Mouse (Mus musculus): ENCODE data around the gene Cfap74.
A peak's percentile ranks its signal among the peaks of the same experiment; 100 is the strongest.

Cfap74 gene

DNA sequence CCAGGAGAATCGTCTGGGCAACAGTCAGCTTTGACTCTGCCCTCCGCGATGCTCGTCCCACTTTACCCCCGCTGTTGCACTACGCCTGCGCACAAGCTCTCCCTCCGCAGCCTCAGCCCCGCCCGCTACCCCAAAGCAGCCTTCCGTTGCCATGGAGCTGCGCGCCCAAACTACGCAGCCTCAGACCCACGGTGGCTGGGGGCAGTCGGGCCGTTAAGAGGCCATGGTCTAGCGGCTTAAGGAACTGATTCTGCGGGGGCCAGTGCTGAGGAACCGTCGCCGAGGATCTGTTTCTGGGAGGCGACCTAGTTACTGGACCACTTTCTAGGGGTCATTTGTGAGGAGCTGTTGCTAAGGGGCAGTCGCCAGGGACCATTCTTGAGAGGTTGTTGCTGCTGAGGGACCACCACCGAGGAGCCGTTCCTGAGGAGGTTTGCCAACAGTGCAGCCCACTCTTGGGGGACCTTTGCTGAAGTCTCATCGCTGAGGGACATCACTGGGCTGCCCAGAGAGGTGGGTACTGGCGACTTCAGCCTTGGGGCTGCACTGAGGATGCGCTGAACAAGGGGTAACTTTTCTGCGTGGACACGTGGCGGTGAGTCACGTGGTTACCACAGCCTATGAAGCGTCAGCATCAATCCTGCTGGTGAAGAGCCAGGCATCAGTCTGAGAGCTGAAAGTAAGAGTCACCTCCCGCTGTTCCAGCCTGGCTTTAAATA, at the start of gene Cfap74:
Gene Cfap74, plus strand, starts transcription at position 133 of the 719 bp plus-strand sequence.
- peak; percentile 93 for DNase-seq (ENCODE audit: low spot score)

- no peak for DNase-seq (ENCODE audit: low spot score)
These were observed 49.2 kb upstream of the Cfap74 start for GRCm38 (mm10) chr4:155359560-155360464.

DNA sequence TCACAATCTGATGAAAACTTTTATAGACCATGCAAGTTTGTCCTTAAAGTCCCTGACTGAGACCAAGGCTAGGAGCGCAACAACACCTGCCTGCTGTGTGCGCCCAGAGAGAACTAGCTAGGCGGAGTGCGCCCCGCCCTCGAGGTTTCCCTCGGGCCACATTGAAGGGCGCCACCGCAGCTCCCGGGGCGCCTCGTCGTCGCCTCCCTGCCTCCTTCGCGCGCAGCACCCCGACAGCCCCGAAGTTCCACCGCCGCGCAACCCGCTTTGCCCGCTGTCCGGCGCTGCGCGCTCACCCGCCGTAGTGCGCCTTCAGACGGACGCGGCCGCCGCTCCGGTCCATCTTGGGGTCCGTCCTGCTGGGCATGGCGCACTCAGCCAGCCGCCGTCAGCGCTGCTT, 48.1 kb upstream of the Cfap74 start:
- no peak for DNase-seq (ENCODE audit: low spot score)

DNA sequence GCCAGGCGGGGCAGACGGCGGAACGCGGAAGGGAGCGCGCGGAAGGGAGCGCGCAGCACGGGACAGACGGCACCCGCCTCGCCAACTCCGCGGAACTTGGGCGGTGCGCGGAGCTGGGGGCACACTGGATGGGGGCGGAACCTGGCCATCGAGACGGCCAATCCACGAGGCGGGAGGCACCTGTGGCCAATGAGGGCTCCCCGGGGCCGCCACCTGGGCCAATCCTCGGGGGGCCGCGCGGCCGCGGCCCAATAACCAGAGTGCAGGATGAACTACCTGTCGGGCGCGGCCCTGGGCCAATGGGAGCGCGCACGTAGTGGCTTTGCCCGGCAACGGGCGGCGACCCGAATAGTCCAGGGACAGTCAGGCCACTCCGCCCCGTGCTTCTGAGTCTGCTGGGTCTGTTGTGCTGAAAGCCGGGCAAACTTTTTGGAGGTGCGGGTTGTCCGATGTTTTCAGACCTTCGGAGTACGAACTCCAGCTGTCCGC, 47.6 kb upstream of the Cfap74 start, which contains the start of gene Prkcz:
Gene Prkcz, minus strand, starts transcription at position 59 of the 489 bp plus-strand sequence.
- DNase-seq (ENCODE audit: low spot score) = peak; percentile 56

GRCm38 (mm10) chr4:155362443-155362842, 46.5 kb upstream of the Cfap74 start:
- DNase-seq (ENCODE audit: low spot score) = no peak

DNA sequence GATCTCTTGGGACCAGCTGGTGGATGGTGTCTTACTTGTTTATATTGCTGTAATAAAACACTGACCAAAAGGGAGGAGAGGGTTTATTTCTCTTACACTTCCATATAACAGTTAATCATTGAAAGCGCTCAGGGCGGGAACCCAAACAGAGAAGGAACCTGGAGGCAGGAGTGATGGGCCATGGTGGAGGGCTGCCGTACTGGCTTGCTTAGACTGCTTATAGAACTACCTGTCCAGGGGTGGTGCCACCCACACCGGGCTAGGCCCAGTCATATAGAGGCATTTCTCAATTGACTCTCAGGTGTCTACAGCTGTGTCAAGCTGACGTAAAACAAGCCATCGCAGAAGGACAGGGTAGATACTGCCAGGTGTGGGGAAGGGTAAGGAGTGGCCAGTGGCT, 42.2 kb upstream of the Cfap74 start:
- DNase-seq (ENCODE audit: low spot score) = no peak

GRCm38 (mm10) chr4:155367739-155368138, 41.3 kb upstream of the Cfap74 start:
- no peak for DNase-seq (ENCODE audit: low spot score)

DNA sequence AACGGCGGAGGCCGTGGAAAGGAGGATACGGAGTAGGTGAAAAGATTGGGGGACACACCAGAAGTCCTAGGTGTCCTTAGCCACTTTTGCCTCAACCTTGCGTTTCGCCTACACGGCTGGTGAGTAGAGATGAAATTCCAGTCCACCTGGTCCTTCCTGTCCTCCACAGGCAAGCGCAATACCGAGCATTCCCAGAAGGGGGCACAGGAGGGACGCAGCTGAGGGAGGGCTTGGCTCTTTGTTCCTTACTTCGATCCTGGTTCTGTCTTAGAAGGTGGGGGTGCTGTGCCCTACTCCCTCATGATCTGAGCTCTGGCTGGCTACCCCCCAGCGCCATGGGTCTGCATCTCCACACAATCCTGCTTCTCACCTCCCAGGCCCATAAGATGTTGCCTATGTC, 40.3 kb upstream of the Cfap74 start:
- DNase-seq (ENCODE audit: low spot score) = peak; percentile 76

DNA sequence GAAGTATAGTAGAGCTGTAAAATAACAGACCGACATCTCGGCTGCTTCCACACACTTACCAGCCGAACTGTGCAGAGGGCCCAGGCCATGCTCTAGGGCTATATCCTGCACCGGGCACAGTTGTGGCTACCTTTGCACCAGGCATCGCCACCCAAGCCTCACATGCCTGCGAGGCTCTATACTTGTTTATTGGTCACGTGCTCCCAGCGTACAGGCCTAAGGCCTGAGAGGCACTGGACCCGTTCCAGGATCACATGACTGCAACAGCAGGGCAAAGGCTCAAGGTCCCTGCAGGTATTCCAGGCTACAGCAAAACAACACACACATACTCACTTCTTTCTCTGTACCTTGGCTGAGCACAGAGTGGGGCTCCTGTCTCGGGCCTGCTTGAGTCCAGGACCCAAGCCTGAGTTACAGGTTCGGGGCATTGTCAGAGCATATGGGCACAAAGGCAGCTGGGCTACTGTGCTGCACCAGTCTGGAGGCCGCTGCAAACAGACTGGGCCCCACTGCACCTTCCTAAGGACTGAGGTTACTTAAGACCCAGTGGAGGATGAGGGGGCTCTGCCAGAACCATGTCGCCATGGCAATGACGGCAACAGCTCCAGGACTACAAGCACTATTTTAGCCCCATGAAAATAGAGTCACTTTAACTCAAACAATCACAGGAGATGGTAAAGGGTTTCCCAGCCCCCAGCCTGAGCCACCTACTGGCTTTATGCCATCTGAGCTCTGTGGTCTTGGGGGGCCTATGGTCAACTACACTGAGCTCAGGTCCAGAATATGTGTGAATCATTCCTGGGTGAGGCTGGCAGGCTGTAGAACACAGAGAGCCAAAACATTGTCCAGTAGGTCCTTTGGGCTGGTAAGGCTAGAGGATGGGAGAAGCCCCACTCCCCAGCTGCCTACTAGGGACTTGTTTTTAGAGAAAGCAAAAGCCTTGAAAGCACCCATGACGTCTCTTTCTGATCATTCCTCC, 38.0 kb upstream of the Cfap74 start:
- peak; percentile 35 for DNase-seq (ENCODE audit: low spot score)

- DNase-seq (ENCODE audit: low spot score) = no peak
These were observed 36.9 kb upstream of the Cfap74 start for GRCm38 (mm10) chr4:155371797-155372735.

DNA sequence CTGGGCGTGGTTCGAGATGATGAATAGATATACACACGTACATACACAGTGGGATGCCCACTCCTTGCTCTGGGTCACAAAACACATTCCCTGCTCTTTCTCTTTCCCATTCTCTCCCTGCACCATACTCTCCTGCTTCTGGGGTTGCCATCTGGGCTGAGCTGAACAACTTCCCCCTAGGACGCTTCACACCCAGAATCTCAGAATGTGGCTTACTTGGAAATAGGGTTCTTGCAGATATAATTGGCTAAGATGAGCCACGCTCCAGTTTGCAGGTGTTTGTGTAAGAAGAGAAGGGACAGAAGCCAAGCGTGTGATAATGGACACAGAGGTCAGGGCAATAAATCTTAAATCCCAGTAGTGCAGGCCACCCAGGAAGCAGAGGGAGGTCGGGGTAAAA, 27.0 kb upstream of the Cfap74 start:
- no peak for DNase-seq (ENCODE audit: low spot score)

DNA sequence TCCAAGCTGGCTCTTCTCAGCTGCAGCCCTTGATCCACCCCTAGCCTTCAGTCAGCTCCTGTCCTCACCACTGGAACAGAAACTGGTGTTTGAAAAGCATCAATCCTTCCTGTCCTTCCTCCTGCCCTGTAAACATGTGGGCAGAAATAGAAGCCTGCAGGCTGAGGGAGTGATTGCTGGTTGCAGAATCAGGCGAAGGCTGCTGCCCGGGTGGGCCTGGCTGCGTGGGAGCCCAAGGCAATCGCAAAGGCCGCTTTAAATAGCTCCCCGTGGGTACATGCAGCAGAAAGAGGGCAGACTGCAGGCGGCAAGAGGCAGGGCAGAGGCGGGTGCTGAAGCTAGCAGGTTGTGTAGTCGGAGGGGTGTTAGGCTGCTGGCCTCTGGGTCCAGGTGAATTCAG, 26.2 kb upstream of the Cfap74 start:
- DNase-seq (ENCODE audit: low spot score) = no peak

GRCm38 (mm10) chr4:155383326-155383725, 25.7 kb upstream of the Cfap74 start:
- DNase-seq (ENCODE audit: low spot score) = no peak

DNA sequence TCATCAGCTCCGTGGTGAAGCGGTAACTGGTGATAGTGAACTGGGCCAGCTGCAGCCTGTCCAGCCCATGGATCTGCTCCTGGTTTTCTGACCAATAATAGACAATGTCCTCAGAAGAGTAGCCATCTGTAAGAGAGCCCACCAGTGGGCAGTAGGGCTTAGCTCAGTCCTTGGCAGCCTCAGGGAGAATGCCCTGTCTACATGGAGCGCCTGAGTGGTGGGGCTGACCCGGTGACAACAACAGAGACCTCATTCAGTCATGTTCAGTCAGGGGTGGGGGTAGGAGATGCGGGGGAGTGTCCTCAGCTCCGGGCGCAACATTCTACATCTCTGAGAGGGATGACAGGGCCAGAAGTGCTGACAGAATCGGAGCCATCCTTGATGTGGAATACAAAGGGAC, 21.8 kb upstream of the Cfap74 start:
- no peak for DNase-seq (ENCODE audit: low spot score)

- DNase-seq (ENCODE audit: low spot score) = no peak
These were observed 13.5 kb upstream of the Cfap74 start for GRCm38 (mm10) chr4:155395471-155395870.

GRCm38 (mm10) chr4:155396751-155397150, 12.2 kb upstream of the Cfap74 start:
- DNase-seq (ENCODE audit: low spot score) = no peak

GRCm38 (mm10) chr4:155397511-155398221, 11.3 kb upstream of the Cfap74 start, which contains the start of gene Gabrd:
TSS of gene Gabrd (minus strand) at chr4:155398112.
- peak; percentile 49 for DNase-seq (ENCODE audit: low spot score)

- DNase-seq (ENCODE audit: low spot score) = no peak
These were observed 10.8 kb upstream of the Cfap74 start for GRCm38 (mm10) chr4:155398222-155398540.

GRCm38 (mm10) chr4:155401121-155401520, 7.9 kb upstream of the Cfap74 start:
- DNase-seq (ENCODE audit: low spot score) = no peak

DNA sequence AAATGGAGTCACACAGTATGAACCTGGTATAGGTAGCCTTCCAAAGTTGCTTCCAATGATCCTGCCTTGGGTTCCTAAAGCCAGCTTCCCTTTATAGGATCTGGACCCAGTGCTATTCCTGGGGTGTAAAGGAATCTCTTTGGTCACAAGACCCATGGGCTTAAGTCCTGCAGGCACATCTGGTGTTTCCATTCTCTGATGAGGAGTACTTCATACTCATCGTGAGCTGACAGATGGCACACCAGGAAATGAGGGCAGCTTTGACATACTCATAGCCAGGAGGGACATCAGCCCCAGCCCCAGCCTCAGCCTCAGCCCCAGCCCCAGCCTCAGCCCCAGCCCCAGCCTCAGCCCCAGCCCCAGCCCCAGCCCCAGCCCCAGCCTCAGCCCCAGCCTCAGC, 6.5 kb upstream of the Cfap74 start:
- no peak for DNase-seq (ENCODE audit: low spot score)

Measured in MN1 (cell line).